Mouse (Mus musculus) brain, embryonic 14.5 days (tissue): ENCODE data around the gene Gm21244. TPM values are rescaled to one million over a fixed set of nuclear protein-coding genes. Genes with fewer than 3 reads are reported as not detected.
"Not testable (repeated sequence)": the region's sequence is repeated elsewhere in the genome, so short reads cannot be mapped to it uniquely, and the experiment has no call there.

Source experiments
- DNase-seq: peaks from one replicate; pipeline ENCODE4 v3.0.0-alpha.2; 2011; ENCODE audit warnings: low read depth
- polyA plus RNA-seq: library from polyadenylated mRNA; depleted of rRNA; stranded (reverse); fragments of >200 nt; gene quantifications from 2 replicates; pipeline ENCODE4 v1.2.3, GENCODE M21; 2012; rRNA removed

The Gm21244 gene
- polyA plus RNA-seq = not detected in 2 replicates

DNA sequence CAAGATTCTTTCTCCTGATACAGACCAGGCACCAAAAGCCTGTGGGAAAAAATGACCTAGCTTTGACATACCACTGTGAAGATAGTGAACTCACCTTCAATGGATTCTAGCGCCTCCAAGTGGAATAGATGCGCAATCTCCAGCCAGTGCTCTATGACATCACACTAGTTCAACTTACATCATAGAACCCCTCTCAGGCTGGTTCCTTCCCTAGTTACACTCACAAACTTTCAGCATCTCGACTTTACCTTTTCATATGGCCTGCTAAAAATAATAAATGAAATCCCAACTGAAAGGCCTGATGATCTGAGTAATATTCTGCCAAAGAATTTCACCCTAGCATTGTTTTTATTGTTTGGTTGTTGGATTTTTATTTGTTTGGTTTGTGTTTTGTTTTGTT, at the start of gene Gm21244:
TSS of gene Gm21244 (minus strand) at position 101 of the 400 bp plus-strand sequence.
- DNase-seq = not testable (repeated sequence)

Other genes with a start within 250 kb of the Gm21244 start
- gene Gm28998, start 84.5 kb upstream of the Gm21244 start, polyA plus RNA-seq = not detected in 2 replicates
- not detected in 2 replicates for gene Gm21788, start 235.7 kb upstream of the Gm21244 start, polyA plus RNA-seq